Mouse (Mus musculus) limb, embryonic 11.5 days (tissue): ENCODE measurements around the gene Timm23. TPM values are rescaled to one million over a fixed set of nuclear protein-coding genes. Genes with fewer than 3 reads are reported as not detected.
A peak's percentile ranks its signal among the peaks of the same experiment; 100 is the strongest.
"Not testable (repeated sequence)": the region's sequence is repeated elsewhere in the genome, so short reads cannot be mapped to it uniquely, and the experiment has no call there.

Experiments used
- ATAC-seq: fragments of 200-750 bp; cut with Nextera tagmentation; 2 replicates; pipeline ENCODE4 v1.8.0; 2017; ENCODE audit warnings: low read depth; ENCODE audit not compliant: insufficient number of reproducible peaks, low FRiP score, low TSS enrichment
- DNase-seq: peaks from one replicate; pipeline ENCODE4 v3.0.0-alpha.2; 2015; ENCODE audit warnings: low spot score
- H3K27ac ChIP-seq: fragments of 300-500 bp; sonication (generic); replicated peaks from 2 replicates; pipeline ENCODE4 v1.5.1; 2014; ENCODE audit warnings: low read depth, mild to moderate bottlenecking, low read length
- H3K27me3 ChIP-seq: fragments of 300-500 bp; sonication (generic); 2 replicates; pipeline ENCODE4 v1.6.1; 2014; ENCODE audit warnings: mild to moderate bottlenecking, low read length, mixed read lengths; ENCODE audit not compliant: control insufficient read depth, insufficient read depth
- H3K36me3 ChIP-seq: fragments of 300-500 bp; sonication (generic); 2 replicates; pipeline ENCODE4 v1.6.1; 2014; ENCODE audit warnings: mild to moderate bottlenecking, low read length, moderate library complexity, mixed read lengths; ENCODE audit not compliant: control insufficient read depth, insufficient read depth
- H3K4me1 ChIP-seq: fragments of 300-500 bp; sonication (generic); 2 replicates; pipeline ENCODE4 v1.6.1; 2014; ENCODE audit warnings: low read length, mixed read lengths; ENCODE audit not compliant: control insufficient read depth, insufficient read depth
- H3K4me2 ChIP-seq: fragments of 300-500 bp; sonication (generic); 2 replicates; pipeline ENCODE4 v1.6.1; 2014; ENCODE audit warnings: low read depth, mild to moderate bottlenecking, moderate library complexity; ENCODE audit not compliant: severe bottlenecking
- H3K4me3 ChIP-seq: fragments of 300-500 bp; sonication (generic); 2 replicates; pipeline ENCODE4 v1.5.1; 2014; ENCODE audit warnings: low read depth, low read length
- H3K9ac ChIP-seq: fragments of 300-500 bp; sonication (generic); 2 replicates; pipeline ENCODE4 v1.6.1; 2014; ENCODE audit warnings: mild to moderate bottlenecking, low read length
- H3K9me3 ChIP-seq: fragments of 300-500 bp; sonication (generic); 2 replicates; pipeline ENCODE4 v1.6.1; 2016; ENCODE audit warnings: low read length; ENCODE audit not compliant: control insufficient read depth
- WGBS: fragments of 180-500 bp; shearing (Covaris S2); extraction: QIAGEN DNeasy Blood & Tissue Kit; methylation state at CpG from one replicate; pipeline ENCODE4 v1.1.7; 2014; 5-methylcytosine and 5-hydroxymethylcytosine counted together
- polyA plus RNA-seq: library from polyadenylated mRNA; unstranded; fragments of >200 nt; fragmentation: Nextera tagmentation; extraction: Ambion mirVana; gene quantifications from 2 replicates; pipeline ENCODE4 v1.2.1, GENCODE M21; 2014

Timm23 gene
- 310 and 333 TPM in 2 replicates for polyA plus RNA-seq

DNA sequence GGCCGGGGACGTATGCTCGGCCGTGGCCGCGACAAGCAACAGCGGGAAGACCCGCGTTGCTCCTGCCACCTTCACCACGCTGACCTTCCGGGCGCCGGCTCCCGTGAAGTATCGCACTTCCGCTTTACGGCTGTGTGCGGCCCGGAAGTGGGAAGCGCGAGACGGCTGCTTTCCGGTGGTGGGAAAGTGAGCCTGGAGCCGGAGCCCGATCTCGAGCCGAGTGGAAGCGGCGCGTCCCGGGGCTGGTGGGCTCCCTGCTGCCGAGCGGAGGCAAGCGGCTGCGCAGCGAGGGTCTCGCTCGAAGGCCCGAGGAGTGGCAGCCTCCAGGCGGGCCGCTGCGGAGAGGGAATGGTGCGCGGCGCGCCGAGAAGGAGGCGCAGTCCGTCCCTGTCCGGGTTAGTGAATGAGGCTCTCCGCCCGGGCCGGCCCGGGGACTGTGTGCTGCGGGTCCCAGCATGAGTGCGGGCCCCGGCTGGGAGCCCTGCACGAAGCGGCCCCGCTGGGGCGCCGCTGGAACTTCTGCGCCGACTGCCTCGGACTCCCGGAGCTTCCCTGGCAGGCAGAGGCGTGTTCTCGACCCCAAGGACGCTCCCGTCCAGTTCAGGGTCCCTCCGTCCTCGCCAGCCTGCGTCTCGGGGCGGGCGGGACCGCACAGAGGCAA lies at the start of gene Timm23, which contains the start of gene Parg:
TSS of gene Timm23 (minus strand) at position 108 of the 661 bp plus-strand sequence.
TSS of gene Parg (plus strand) at position 159 of the 661 bp plus-strand sequence.
- H3K4me1 ChIP-seq = peaks cover 11% of the 10 kb centered on the region; the same call in 1 of the 2 replicates
- peak; percentile 72; the same call in 1 of the 2 replicates for ATAC-seq
- H3K36me3 ChIP-seq = peaks cover 9% of the 10 kb centered on the region; the same call in 1 of the 2 replicates
- DNase-seq = peak; percentile 90
- H3K9me3 ChIP-seq = no peaks in the 10 kb centered on the region
- no peak within 1 kb of the TSS; the same call in 1 of the 2 replicates for H3K27ac ChIP-seq
- H3K4me3 ChIP-seq = peak within 1 kb of the TSS; percentile 100
- no peaks in the 10 kb centered on the region for H3K27me3 ChIP-seq
- under 1% methylated on average over 72 of the region's 77 CpGs for WGBS
- peak within 1 kb of the TSS; percentile 91 for H3K9ac ChIP-seq
- peak within 1 kb of the TSS; percentile 80 for H3K4me2 ChIP-seq

DNA sequence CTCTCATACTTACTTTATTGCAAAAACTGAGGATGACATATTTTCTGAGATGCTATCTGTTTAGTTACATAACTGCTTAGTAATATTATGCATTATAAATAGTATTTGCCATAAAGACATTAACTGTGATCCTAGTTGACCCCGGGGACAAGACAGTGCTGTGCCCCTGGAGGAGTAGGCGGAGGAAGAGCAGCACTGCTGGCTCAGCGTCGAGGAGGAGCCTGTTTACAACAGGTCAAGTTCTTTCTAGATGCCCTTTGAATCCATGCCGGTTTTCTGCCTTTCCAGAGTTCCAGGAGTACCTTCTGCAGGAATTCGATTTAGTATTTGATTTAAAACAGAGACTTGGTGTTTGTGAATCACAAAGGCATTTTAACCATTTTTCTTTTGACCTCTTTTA lies 47.9 kb upstream of the Timm23 start:
- no peak overlapping the region for H3K4me2 ChIP-seq
- no peaks in the 10 kb centered on the region for H3K4me1 ChIP-seq
- no peak overlapping the region for H3K9ac ChIP-seq
- no peaks in the 10 kb centered on the region for H3K27me3 ChIP-seq
- DNase-seq (no peak), ATAC-seq (no peak)
- no peaks in the 10 kb centered on the region for H3K9me3 ChIP-seq
- H3K27ac ChIP-seq = no peak overlapping the region
- WGBS = 87% methylated on average over 6 of the region's 6 CpGs
- no peaks in the 10 kb centered on the region; the same call in 1 of the 2 replicates for H3K36me3 ChIP-seq
- no peak overlapping the region for H3K4me3 ChIP-seq

DNA sequence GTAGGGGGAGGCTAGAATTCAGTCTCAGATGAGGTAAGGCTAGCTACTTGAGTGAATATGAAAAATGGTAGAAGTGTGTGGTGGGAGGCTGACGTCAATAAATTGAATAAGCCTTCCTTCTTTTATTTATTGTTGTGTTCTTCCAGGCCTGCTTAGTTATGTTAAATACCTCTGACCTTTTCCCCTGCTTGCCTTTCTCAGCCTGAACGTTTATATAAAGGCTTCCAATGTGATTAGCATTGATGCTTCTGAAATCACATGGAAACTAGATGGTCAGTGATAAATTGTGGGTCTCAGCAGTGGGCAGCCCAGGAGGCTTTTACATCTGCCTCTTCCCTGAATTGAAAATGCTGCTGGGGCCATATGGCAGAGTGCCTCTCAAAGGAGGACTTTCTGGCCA lies 44.3 kb upstream of the Timm23 start:
- DNase-seq (no peak), ATAC-seq (no peak)
- whole genome bisulfite sequencing = 52% methylated on average over 2 of the region's 2 CpGs

DNA sequence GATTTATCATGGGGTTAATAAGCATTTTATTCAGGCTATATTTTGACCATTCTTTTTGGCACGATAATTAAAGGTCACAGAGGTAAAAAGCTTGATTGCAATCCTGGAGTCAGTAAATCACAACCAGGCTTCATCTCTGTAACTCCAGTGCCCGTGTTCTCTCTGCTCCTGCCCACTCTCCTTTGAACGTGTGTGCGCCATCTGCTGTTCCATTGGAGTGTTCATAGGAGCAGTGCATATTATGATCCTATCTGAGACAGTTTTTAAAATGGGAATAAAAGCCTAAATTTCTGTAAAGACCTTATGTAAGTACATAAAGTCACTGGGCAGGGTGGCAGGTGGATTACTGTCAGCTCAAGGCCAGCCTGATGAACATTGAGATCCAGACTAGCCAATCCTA lies 40.7 kb upstream of the Timm23 start:
- H3K4me2 ChIP-seq = no peak overlapping the region
- no peak overlapping the region for H3K4me3 ChIP-seq
- H3K9ac ChIP-seq = no peak overlapping the region
- WGBS = 76% methylated on average over 4 of the region's 4 CpGs
- peaks cover 2% of the 10 kb centered on the region; the same call in 1 of the 2 replicates for H3K36me3 ChIP-seq
- H3K9me3 ChIP-seq = no peaks in the 10 kb centered on the region
- no peak for DNase-seq
- H3K4me1 ChIP-seq = no peaks in the 10 kb centered on the region
- H3K27me3 ChIP-seq = no peaks in the 10 kb centered on the region
- no peak for ATAC-seq
- H3K27ac ChIP-seq = no peak overlapping the region

More for the DNA sequence above, 44.3 kb upstream of the Timm23 start:
- Histone ChIP-seq H3K27me3 (no peaks in the 10 kb centered on the region), H3K4me2 (no peak overlapping the region), H3K4me3 (no peak overlapping the region), H3K36me3 (peaks cover 2% of the 10 kb centered on the region; the same call in 1 of the 2 replicates), H3K4me1 (no peaks in the 10 kb centered on the region), H3K27ac (no peak overlapping the region), H3K9me3 (no peaks in the 10 kb centered on the region), H3K9ac (no peak overlapping the region)

DNA sequence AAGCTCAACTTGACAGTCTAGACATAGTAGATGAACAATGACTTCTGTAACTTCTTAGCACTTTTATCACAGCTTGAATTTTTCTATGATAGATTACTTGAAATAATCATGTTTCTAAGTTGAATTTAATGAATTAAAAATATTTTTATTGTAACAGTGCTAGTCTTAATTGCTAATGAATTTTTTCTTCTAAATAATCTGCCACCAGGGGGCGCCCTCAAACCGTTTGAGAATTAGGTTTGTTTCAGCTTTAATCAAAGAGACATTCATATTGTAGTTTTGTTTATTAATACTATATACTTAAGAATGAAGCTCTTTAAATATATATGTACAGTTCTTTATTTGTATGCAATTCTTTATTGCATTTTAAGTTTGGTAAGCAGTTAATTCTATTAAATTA lies 27.3 kb upstream of the Timm23 start:
- Histone ChIP-seq H3K36me3 (no peaks in the 10 kb centered on the region), H3K4me2 (no peak overlapping the region), H3K9ac (no peak overlapping the region), H3K9me3 (no peaks in the 10 kb centered on the region), H3K4me1 (no peaks in the 10 kb centered on the region), H3K27ac (no peak overlapping the region), H3K27me3 (no peaks in the 10 kb centered on the region), H3K4me3 (no peak overlapping the region)
- no peak for ATAC-seq
- peak; percentile 62 for DNase-seq
- WGBS = 0% methylated on average over 2 of the region's 2 CpGs

DNA sequence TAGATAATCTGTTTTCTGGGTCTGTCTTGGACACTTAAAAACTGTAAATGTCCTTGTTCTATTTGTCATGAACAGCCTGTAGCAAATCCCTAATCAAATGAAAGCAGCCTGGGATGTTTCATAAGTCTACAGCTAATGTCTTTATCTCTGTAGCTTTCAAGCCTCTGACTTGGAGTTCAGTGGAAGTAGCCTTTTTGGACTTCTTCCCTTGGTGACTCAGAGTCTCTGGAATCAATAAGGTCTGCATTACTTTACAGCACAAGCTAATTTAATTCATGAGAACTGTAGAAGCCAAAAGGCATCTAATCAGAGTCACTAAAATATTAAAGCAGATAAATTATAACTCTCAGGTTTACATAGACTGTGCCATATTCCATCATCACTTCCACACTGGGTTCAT lies 24.9 kb upstream of the Timm23 start:
- no peaks in the 10 kb centered on the region for H3K4me1 ChIP-seq
- no peak overlapping the region for H3K27ac ChIP-seq
- H3K27me3 ChIP-seq = no peaks in the 10 kb centered on the region
- no peak overlapping the region for H3K4me3 ChIP-seq
- no peak overlapping the region for H3K9ac ChIP-seq
- DNase-seq (no peak), ATAC-seq (no peak)
- no peaks in the 10 kb centered on the region for H3K9me3 ChIP-seq
- H3K36me3 ChIP-seq = no peaks in the 10 kb centered on the region
- H3K4me2 ChIP-seq = no peak overlapping the region

DNA sequence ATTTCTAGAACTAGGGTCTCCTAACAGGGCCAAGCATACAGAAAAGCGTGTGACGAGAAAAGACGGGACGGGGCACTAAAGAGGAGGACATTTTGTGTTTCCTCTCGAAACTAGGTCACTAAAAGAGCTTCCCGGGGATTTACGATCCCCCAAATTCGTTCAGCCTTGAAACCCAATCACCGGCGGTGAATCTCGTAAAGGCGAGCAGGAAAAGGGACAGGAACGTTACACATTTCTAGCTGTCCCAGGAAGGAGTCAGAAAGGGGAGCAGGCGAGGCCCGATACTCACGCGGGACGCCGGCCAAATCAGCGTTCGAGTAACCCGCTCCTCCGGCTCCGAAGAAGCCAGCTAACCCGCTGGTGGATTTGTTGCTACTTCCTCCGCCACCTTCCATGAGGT lies 344 bp downstream of the Timm23 start:
- no peak overlapping the region for H3K27ac ChIP-seq
- H3K27me3 ChIP-seq = no peaks in the 10 kb centered on the region
- H3K36me3 ChIP-seq = peaks cover 11% of the 10 kb centered on the region; the same call in 1 of the 2 replicates
- peak overlapping the region; percentile 91 for H3K9ac ChIP-seq
- WGBS = under 1% methylated on average over 24 of the region's 26 CpGs
- 0 out of 2 replicates have a peak, but pooled peaks have one; percentile 9 for ATAC-seq
- DNase-seq = peak; percentile 46
- peaks cover 11% of the 10 kb centered on the region; the same call in 1 of the 2 replicates for H3K4me1 ChIP-seq
- H3K9me3 ChIP-seq = no peaks in the 10 kb centered on the region
- H3K4me2 ChIP-seq = peak overlapping the region; percentile 57
- H3K4me3 ChIP-seq = peak overlapping the region; percentile 100

DNA sequence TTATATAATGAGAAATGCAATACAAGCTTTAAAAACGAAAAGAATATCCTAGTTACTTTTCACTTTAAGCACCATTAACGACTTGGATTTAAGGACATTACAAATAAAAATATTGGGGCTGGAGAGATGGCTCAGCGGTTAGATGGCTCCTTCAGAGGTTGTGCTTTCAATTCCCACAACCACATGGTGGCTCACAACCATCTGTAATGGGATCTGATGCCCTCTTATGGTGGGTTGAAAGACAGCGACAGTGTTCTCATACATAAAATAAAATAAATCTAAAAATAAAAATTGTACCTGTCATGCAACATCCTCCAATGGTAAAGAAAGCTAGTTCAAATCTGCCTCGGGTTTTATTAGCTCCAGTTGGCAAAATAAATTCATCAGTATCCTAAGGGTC lies 8.1 kb downstream of the Timm23 start:
- H3K4me3 ChIP-seq, H3K9ac ChIP-seq, H3K27ac ChIP-seq, DNase-seq, H3K4me2 ChIP-seq, H3K27me3 ChIP-seq, H3K9me3 ChIP-seq, ATAC-seq, H3K4me1 ChIP-seq: not testable (repeated sequence)
- H3K36me3 ChIP-seq = peaks cover 19% of the 10 kb centered on the region; the same call in 1 of the 2 replicates
- 81% methylated on average over 5 of the region's 5 CpGs for WGBS
